In genomic region chr14:117956051-117956450, GRCm38 (mm10) we compare ENCODE assay signal across 21 mouse cellular contexts.
"Had no signal": no experiment of that assay in that cellular context is flagged by ENCODE, and none has a peak within 500 bp of the region (broad histone marks: within the 10 kb centered on the region; RNA-seq: fewer than 3 reads in every experiment).

No protein-coding gene starts in this region.

- H3K9ac ChIP-seq: kidney, embryonic 15.5 days; liver, embryonic 13.5 days; lung, embryonic 15.5 days; midbrain, embryonic 13.5 days; neural tube, embryonic 13.5 days had no signal

- ATAC-seq: midbrain, embryonic 13.5 days; midbrain, embryonic 16.5 days had no signal

- H3K4me1 ChIP-seq: kidney, embryonic 15.5 days; liver, embryonic 13.5 days; megakaryocyte, embryonic 14.5 days; midbrain, embryonic 10.5 days; midbrain, embryonic 13.5 days had no signal

- H3K9me3 ChIP-seq: kidney, embryonic 15.5 days; liver, embryonic 13.5 days; lung, embryonic 15.5 days; midbrain, embryonic 10.5 days; midbrain, embryonic 13.5 days; neural tube, embryonic 13.5 days had no signal

- H3K27me3 ChIP-seq: kidney, embryonic 15.5 days; liver, embryonic 13.5 days; lung, embryonic 15.5 days; megakaryocyte, embryonic 14.5 days; midbrain, embryonic 13.5 days; neural tube, embryonic 13.5 days had no signal

- H3K4me3 ChIP-seq: kidney, embryonic 15.5 days; left cerebral cortex, adult 2 months; liver, embryonic 13.5 days; lung, embryonic 15.5 days; megakaryocyte, embryonic 14.5 days; midbrain, embryonic 10.5 days; midbrain, embryonic 13.5 days; myocyte; neural tube, embryonic 13.5 days had no signal

- H3K4me2 ChIP-seq: kidney, embryonic 15.5 days; liver, embryonic 13.5 days; lung, embryonic 15.5 days; midbrain, embryonic 13.5 days; neural tube, embryonic 13.5 days had no signal

- H3K36me3 ChIP-seq: kidney, embryonic 15.5 days; liver, embryonic 13.5 days; lung, embryonic 15.5 days; midbrain, embryonic 10.5 days; midbrain, embryonic 13.5 days; neural tube, embryonic 13.5 days had no signal

- DNase-seq: kidney, postnatal 10 days; kidney, postnatal 36 days; layer of hippocampus, postnatal 36 days; liver, embryonic 13.5 days; lung, postnatal 10 days; lung, postnatal 36 days; retina, postnatal 1 day; right cerebral cortex, postnatal 25 days; thymus, adult 2 months; thymus, postnatal 14 days; thymus, postnatal 4 days had no signal

- H3K27ac ChIP-seq: kidney, embryonic 15.5 days; left cerebral cortex, adult 2 months; liver, embryonic 13.5 days; lung, embryonic 15.5 days; midbrain, embryonic 10.5 days; midbrain, embryonic 13.5 days; neural tube, embryonic 13.5 days; stomach, postnatal 0 days had no signal
